Mouse (Mus musculus) left cerebral cortex, adult 9 months (tissue): ENCODE data around the gene Psd.

Experiments
- DNase-seq, 2 experiments: peaks; one replicate each; pipeline ENCODE4 v3.0.0; 2022; ENCODE audit warnings: low spot score in 2 of 2

The Psd gene

GRCm38 (mm10) chr19:46326756-46327305 lies at the start of gene Psd:
Gene Psd, minus strand, starts transcription at chr19:46327156.
- DNase-seq = peak in 1 of 2 experiments; percentile 67

- DNase-seq = no peak
These were observed 48.9 kb upstream of the Psd start for GRCm38 (mm10) chr19:46375891-46376290.

GRCm38 (mm10) chr19:46375489-46375888 lies 48.5 kb upstream of the Psd start:
- DNase-seq = no peak

GRCm38 (mm10) chr19:46374477-46375088 lies 47.6 kb upstream of the Psd start:
- no peak for DNase-seq

- peak in 1 of 2 experiments; percentile 67 for DNase-seq
These were observed 42.2 kb upstream of the Psd start for GRCm38 (mm10) chr19:46369204-46369603.

GRCm38 (mm10) chr19:46367798-46368590 lies 41.0 kb upstream of the Psd start:
- peak; percentile 40 to 56 for DNase-seq

- DNase-seq = no peak
These were observed 36.5 kb upstream of the Psd start for GRCm38 (mm10) chr19:46363294-46364009.

GRCm38 (mm10) chr19:46362104-46362503 lies 35.1 kb upstream of the Psd start:
- no peak for DNase-seq

GRCm38 (mm10) chr19:46358381-46358780 lies 31.4 kb upstream of the Psd start:
- no peak for DNase-seq

- no peak for DNase-seq
These were observed 30.7 kb upstream of the Psd start for GRCm38 (mm10) chr19:46357344-46358280.

GRCm38 (mm10) chr19:46356701-46357138 lies 29.8 kb upstream of the Psd start:
- peak; percentile 82 to 90 for DNase-seq

GRCm38 (mm10) chr19:46350168-46350932 lies 23.4 kb upstream of the Psd start, which contains the start of gene 2310034G01Rik:
Gene 2310034G01Rik, minus strand, starts transcription at chr19:46350302.
- DNase-seq = no peak

- DNase-seq = no peak
These were observed 22.6 kb upstream of the Psd start for GRCm38 (mm10) chr19:46349550-46349949.

GRCm38 (mm10) chr19:46348761-46349458 lies 22.0 kb upstream of the Psd start:
- peak; percentile 85 to 93 for DNase-seq

GRCm38 (mm10) chr19:46347936-46348668 lies 21.1 kb upstream of the Psd start:
- DNase-seq = peak in 1 of 2 experiments; percentile 32

GRCm38 (mm10) chr19:46347146-46347545 lies 20.2 kb upstream of the Psd start:
- DNase-seq = no peak

GRCm38 (mm10) chr19:46344710-46345419 lies 17.9 kb upstream of the Psd start:
- DNase-seq = no peak
